Mouse (Mus musculus): ENCODE results near the gene Lamtor3.
"Not testable (repeated sequence)": the region's sequence is repeated elsewhere in the genome, so short reads cannot be mapped to it uniquely, and the experiment has no call there.

The Lamtor3 gene

DNA sequence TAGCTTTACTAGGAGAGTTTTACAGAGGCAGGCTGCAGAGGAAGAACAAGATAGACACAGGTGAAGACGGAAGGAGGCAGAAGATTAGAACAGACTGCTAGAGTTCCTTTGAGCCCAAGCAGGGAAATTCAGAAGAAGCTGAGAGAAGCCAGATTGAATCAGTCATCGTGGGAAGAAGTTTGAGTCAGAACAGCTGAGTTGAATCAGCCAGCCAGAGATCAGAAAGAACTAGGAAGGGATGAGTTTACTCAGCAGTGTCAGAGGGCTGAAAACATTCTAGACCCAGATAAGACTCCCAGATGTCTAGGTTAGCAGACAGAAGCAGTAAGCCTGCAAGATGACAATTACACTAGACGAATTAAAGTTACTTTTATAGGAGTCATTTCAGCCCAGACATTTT lies 15.7 kb downstream of the Lamtor3 start:
- DNase-seq (ENCODE audit: low spot score in 2 of 2), result no peak

DNA sequence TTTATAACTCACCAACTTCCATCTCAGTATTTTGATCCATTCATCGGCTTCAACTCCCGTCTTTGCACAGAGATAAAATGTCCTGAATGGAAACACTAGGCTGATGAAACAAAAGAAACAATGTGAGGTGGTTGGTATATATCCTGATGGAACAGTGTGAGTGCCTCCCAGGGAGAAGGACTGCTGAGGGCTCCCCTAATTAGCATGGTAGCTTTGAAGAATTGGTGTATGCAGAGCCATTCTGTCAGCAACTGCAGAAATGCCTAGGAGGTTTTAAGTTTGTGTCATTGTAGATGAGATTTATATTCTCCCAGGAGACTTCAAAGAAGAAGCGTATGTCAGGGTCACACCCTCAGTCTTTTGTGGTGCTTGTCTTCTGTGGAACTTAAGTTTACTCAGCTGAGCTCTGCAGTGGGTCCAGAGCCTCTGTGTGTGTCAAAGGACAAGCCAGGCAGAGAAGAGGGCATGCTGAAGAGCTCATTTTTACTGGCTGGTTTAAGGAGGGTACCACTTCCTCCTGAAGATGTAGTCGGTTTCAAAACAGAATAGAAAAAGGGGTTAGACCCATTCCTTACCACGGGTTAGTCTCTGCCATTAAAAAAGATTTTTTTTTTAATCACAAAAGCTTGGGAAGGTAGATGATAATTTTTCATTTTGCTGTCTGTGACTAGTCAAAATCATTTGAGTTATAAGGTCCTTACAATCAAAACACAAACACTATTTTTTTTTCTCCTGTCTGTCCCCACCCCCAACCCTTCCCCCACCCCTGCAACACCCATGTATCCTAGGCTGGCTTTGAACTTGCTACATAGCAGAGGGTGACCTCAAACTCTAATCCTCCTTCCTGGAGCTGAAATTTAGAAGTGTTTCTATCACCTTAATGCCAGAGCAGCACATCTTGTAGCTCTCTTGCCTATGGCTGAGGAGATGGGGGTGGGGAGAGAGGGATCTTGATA lies 17.5 kb downstream of the Lamtor3 start:
- no peak for DNase-seq (ENCODE audit: low spot score in 2 of 2)

DNA sequence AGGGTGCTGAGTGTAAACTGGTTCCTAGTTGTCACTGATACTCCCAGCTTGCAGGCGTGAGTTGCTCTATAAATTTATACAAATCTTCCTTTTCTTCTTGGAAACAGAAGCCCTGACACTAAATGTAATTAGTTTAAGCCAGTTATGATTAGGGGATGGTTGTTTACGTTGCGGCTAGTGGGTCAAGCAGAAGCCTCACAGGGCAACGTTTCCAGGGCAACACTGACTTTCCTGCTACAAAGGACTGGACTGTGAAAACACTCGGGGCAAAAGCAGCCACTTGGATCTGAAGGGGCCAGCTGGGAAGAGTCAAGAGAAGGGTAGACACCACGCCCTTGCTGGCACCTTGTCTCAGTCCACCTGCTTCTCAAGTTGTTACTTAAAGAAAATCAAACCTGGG lies 18.2 kb downstream of the Lamtor3 start:
- DNase-seq (ENCODE audit: low spot score in 2 of 2), result no peak

DNA sequence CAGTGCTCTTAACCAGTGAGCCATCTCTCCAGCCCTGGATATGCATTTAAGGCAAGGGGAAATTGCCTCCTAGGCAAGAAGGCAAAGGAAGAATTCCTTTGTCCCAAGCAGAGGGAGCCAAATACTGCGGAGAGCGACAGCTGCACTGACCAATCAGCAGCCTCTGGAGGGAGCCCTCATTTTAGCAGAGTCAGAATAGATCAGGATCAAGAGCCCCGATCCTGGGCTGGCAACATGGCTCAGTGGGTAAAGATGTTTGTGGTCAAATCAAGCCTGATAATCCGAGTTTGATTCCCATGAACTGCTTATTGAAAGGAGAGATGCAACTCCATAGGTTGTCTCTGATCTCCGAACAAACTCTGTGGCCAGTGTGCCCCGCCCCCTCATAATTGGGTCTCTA lies 20.3 kb downstream of the Lamtor3 start:
- DNase-seq (ENCODE audit: low spot score in 2 of 2), result no peak

DNA sequence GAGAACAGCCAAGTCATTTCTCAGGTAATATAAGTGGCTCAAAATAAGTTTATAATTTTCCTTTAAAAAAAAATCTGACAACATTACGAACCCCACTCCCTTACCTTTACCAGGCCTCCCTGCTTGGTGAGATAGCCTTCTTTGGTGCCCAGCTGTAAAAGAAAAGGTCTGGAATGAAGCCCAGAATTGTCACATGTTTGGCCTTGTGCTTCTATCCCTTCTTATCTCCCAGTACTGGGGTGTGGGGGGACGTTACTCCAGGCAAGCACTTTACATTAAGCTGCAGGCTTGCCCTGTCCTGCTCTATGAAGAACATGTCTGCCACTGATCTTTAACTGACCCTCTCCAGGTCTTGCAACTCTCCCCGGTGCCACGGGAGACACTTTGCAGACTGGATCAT lies 22.5 kb downstream of the Lamtor3 start:
- DNase-seq (ENCODE audit: low spot score in 2 of 2), result peak in 1 of 2 experiments; percentile 51

DNA sequence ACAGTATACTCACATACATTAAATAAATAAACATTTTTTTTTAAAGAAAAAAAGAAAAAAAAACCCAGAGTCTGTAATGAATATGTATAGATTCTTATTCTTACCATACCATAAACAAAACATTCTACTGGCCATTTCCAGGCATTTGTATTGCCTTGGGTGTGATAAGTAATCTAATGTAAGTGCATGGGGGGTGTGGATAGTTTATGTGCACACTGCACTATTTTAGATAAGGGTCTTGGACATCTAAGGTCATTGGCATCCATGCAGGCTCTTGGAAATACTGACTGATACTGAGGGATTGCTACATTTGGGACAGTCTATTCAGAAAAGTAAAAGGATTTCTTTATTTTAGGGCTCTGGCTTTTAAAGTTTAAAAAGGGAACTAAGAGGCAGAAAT lies 23.2 kb downstream of the Lamtor3 start:
- no peak for DNase-seq (ENCODE audit: low spot score in 2 of 2)

DNA sequence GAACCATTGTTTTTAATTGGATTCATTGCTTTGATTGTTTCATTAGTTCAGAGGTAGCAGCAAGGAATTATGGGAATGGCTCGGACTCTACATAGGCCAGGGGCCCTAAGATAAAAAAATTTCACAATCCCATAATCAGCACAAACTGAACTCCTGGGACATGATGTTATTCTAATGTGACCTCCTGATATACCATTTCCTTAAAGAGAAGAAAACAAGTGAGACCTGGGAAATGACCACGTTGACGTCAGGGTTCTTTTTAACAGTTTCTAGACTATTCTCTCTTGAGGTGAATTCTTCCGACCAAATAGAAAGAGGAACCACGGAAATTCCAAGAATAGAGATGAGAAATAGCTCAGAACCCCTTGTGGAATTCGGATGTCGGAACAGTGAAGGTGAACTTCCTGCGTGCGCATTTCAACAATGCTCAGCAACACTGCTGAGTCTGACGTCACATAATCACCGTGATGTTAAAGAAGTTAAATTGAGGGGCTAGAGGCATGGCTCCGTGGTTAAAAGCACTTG lies 23.9 kb downstream of the Lamtor3 start:
- no peak for DNase-seq (ENCODE audit: low spot score in 2 of 2)

DNA sequence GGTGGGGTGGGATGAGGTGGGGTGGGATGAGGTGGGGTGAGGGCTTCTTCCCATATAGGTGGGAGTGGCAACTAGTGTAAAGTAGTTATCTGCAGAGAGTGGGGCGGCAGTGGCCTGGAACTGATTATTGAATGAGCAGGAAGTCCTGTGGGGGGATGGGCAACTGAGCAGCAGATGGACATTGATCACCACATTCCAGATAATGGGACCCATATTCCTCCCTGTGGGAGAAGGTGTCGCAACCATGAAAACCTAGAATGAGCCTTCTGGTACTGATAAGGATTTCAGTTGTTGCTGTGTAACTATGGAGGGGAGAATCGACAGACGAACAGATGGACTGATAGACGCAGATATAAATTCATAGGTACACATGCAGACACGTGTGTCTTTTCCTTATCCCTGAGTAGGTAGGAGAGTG lies 25.4 kb downstream of the Lamtor3 start:
- no peak for DNase-seq (ENCODE audit: low spot score in 2 of 2)

DNA sequence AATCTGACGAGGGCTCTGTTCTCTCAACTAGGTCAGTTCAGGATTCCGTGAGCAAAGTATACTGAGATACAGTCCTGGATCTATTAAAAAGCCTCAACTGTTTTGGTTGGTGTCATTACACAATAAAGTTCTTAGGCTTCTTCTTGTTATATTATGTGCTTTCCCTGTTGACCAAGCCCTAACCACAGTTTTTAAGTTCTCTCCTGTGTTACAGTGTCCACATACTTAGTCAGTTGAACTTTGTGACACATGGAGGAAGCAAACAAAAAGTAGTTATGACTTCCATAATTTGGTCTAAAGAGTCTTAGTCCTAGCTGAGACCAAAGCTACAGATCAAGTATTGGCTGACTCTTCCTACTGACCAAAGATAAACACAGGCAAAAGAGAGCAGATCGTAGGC lies 28.5 kb downstream of the Lamtor3 start:
- DNase-seq (ENCODE audit: low spot score in 2 of 2), result no peak

DNA sequence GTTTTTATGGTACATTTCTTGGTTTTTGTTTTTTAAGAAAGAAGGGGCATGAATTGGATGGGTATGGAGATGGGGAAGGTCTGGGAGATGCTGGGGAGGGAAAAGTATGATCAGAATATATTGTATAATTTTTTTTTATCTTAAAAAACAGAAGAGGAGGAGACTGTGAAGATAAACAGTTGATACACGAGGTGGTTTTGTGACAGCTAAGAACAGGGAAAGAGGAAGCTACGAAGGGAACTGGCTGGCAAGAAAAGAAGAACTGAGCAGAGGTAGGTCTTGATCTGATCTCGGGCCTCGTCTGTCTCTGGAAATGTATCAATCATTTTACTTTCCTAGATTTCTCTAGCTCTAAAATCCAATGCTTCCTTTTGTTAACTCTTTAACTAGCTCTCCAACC lies 29.2 kb downstream of the Lamtor3 start:
- no peak for DNase-seq (ENCODE audit: low spot score in 2 of 2)

DNA sequence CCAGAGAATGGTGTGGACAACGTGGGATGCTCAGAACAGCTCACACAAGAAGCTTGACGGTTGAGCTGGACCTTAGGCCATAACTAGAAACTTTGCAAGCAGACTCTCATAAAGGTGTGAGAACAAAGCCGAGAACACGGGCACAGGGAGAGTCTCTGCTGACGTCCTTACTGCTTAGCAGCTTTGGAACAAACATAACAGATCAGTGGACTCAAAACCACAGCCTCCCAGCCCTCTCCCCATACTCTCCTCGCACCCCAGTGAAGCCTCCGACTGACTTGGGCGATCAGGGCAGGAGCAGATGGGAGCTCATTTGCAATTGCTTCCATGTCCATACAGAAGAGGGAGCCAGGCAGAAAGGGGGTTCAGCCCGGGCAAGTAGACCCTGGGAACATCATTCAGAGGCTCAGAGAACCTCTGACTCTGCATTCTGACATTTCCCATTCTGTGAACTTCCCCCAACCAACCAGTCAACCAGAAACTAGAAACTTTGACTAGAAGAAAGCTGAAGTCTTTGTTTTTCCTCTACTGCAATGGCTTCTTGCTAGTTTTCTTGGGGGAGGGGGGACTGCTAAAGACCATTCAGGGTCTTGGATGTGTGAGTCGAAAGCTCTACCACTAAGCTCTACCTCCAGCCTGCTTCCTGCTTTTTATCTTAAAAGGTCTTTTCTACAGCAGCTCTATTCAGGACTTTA lies 32.0 kb downstream of the Lamtor3 start:
- no peak for DNase-seq (ENCODE audit: low spot score in 2 of 2)

DNA sequence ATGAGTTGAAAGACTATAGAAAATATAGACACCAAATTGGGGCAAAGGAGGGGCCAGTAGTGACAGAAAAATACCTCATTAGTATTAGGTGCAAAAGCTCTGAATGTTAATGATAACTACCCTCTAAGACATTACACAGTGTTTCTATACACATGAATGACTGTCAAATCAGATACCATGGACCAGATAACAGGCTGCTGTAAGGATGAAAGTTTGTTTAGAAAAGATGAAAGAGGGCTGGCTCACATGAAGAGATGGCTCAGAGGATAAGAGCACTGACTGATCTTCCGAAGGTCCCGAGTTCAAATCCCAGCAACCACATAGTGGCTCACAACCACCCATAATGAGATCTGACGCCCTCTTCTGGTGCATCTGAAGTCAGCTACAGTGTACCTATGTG lies 33.0 kb downstream of the Lamtor3 start:
- DNase-seq (ENCODE audit: low spot score in 2 of 2), result not testable (repeated sequence)

DNA sequence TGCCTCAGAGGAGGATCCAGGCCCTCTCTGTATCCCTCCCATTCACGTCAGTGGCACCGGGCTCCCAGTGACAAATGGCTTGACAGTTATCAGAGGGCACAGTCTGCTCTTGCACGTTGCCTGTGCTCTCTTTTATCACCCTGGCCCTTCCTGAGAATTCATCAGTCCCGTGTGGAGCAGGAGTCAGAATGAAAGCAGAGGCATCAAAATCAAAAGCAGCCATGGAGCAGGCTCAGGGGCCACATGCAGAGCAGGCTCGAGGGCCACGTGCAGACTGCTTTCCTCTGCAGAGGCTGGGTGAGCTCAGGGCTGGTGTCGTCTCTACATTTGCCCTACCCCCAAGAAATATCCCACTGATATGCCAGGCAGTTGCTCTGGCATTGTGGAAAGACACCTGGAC lies 33.5 kb downstream of the Lamtor3 start:
- no peak for DNase-seq (ENCODE audit: low spot score in 2 of 2)

DNA sequence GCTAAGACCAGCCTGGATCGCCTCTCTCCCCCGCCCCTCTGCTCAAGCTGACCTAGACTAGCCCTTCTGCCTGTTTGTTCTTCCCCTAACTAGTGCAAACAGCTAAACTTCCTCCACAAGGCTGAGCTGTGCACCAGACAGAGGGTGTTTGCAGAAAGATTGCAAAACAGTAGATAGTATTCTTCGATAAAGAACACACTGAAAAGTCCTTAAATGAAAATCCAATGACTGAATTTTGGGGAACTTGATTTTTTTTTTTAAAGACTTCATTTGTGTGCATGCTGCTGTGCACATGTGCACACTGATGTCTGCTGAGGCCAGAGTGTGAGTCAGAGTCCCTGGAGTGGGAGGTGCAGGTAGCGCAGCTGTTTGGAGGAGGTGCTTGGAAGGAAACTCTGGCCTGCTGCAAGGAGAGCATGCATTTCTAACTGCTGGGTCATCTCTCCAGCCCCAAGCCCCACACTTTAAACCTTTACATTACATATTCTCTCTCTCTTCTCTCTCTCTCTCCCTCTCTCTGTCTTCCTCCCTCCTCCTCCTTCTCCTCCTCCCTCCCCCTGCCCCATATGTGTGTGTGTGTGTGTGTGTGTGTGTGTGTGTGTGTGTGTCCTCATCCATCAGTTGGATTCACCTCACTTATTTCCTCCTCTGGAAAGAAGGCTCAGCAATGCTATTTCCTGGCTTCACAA lies 34.1 kb downstream of the Lamtor3 start:
- no peak for DNase-seq (ENCODE audit: low spot score in 2 of 2)

DNA sequence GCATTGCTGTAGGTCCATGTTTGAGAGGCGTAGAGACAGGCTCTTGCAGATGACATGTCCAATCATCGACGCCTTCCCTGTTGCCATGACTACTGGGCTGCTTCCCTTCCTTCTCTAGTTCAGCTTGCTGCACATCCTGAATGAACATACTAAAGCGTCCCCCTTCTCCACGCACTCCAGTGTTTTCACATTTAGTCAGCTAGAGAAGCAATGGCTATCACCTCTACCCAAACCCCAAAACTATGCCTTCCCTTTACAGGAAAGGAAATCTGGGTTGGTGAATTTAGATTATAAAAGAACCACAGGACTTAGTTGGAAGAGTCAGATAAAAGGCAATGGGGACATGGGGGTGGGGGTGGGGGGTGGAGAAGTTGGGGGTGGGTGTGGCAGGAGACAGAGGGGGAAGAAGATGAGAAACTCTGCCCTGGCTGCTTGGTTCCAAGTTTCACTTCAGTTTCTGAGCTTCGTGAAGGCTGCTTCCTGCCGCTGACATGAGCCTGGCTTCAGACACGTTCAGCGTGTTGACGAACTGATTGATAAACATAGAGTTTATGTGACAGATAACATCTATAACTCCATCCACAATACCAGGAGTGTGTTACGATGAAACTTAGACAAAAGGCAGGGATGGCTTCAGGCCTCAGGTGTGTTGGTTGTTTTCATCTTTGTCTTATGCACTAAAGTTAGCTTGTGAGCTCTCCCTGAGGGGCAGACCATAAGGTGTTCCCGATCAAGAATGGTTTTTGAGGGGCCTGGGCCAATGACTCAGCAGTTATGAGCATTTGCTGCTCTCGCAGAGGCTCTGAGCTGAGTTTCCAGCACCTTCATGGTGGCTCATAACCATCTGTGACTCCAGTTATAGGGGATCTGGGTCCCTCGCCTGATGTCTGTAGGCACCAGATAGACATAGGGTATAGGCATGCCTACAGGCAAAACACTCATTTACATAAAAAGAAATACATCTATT lies 34.9 kb downstream of the Lamtor3 start:
- DNase-seq (ENCODE audit: low spot score in 2 of 2), result peak in 1 of 2 experiments; percentile 51

DNA sequence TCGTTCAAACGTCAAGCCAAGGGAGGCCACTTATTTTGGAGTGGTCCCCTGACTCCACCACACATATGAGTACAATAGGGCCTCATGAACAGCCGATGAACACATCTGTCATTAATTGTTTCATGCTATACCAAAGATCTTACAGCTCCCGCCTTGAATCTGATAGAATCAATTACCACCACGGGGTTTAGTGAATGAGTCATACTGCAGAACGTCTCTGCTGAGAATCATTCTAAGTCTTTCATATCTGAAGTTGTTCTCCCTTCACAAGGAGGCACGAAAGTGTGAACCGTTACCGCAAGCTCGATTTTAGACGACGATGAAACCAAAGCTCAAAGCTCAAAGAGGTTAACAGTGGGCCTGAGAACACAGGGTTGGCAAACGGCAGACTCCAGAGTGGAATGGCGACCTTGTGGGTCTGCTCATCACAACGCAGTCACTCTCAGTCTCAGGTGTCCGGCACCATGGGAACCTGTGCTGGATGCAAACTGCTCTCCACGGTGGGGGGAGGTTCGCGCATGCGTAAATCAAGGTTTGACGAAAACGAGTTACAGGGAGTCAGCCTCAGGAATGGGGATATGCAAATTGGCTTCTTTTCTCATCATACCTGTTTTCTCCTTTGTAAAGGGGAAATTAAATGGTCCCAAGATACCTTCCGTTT lies 36.1 kb downstream of the Lamtor3 start:
- no peak for DNase-seq (ENCODE audit: low spot score in 2 of 2)

DNA sequence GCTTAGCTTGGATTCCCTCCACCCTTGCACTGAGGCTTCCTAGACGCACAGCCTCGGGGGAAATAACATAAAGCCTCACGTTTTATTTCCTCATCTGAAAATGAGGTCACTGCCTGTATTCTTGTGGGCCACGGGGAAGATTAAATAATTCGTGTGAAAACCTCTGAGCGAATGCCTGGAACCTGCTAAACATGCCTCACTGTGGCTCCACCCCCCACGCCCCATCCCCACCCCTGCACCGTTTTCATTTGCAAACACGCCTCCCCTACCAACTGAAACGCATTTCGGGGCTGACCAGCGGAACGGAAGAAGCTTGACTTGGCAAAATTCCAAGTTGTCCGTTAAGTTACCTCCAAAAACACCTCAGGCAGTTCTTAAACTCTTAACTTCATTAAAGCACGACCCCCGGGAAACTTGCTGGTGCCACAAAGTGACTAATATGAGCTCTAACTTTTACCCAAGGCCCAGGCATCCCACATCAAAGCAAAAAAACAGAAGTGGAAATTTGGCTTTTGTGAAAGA lies 37.3 kb downstream of the Lamtor3 start:
- DNase-seq (ENCODE audit: low spot score in 2 of 2), result peak in 1 of 2 experiments; percentile 64

DNA sequence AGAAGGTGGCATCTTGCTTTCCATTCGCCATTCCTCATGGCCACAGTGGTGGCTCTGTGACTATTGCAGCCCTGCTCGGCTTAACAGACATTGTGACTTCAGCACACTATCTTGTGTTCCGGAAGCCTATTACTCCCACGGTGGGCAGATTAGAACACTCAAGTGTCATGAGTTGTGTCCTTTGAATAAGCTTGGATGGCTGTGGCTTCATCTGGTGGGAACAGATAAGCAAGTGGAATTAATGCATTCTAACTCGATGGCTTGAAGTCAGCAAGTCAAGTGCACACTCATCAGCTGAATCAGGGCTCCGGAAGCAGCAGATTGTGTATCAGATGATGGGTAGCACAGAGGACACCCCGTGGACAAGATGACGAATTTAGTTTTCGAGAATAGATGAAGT lies 39.6 kb downstream of the Lamtor3 start:
- DNase-seq (ENCODE audit: low spot score in 2 of 2), result peak in 1 of 2 experiments; percentile 59

DNA sequence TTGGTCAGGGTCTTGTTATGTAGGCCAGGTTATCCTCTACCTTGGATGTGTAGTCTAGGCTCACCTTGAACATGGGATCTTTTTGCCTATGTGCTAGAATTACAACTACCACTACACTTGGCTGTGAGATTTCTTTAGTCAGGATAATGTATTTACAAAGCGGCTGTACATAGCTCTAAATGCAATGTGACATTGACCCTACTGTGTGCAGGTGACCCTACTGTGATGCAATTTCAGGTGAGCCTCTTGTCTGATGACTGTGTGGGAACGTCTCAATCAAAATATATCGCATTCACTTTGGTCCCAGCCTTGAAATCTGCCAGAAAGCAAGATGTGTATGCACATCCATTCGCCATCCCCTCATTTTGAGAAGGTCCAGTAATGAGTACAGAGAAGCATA lies 40.0 kb downstream of the Lamtor3 start:
- no peak for DNase-seq (ENCODE audit: low spot score in 2 of 2)

DNA sequence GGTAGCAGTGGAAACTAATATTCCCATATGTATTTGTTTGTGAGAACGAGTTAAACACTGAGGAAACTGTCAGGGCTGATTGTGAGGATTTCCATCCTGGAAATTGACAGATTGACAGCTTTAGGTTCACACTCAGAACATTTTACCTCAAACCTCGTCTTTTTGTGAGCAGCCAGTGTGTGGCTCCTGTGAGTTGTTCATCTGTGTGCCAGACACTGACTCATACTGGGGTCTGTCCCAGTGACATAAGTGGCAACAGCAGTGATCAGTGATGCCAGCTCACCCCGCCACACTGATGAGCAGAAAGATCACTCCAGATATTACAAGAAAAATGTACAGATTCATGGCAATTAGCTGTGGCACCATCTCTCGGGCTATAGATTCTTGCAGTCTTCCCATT lies 41.1 kb downstream of the Lamtor3 start:
- no peak for DNase-seq (ENCODE audit: low spot score in 2 of 2)
